Mouse (Mus musculus): ENCODE results near the gene Tm4sf4. TPM values are rescaled to one million over a fixed set of nuclear protein-coding genes. Genes with fewer than 3 reads are reported as not detected.

Gene Tm4sf4
- not detected for polyA plus RNA-seq (2017; shearing (Covaris generic))

DNA sequence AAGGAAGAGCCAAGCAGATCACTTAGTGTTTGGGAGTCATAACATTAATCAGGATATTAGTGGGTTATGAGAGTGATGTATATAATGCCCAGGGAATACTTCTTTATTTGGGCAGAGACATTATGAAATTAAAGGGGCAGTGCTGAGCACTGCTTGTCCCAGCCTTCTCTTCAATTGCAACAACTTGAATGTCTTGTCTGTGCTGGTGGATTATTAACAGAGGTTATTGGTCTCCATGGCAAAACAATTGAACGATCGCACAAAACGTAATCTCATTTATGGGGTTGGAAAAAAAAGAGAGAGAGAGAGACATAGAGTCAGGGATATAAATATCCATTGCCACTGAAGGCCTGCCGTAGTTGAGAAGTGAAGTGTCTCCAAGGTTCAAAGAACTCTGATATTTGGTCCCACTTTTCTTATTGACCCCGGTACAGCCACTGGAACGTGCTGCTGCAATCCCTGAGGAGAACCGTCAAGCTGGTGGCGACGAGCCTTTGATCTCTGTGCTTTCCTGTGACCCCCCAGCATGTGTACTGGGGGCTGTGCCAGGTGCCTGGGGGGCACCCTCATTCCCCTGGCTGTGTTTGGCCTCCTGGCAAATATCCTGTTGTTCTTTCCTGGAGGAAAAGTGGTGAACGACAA is at the start of gene Tm4sf4:
TSS of gene Tm4sf4 (plus strand) at position 226 of the 642 bp plus-strand sequence.
- no peak for ATAC-seq

DNA sequence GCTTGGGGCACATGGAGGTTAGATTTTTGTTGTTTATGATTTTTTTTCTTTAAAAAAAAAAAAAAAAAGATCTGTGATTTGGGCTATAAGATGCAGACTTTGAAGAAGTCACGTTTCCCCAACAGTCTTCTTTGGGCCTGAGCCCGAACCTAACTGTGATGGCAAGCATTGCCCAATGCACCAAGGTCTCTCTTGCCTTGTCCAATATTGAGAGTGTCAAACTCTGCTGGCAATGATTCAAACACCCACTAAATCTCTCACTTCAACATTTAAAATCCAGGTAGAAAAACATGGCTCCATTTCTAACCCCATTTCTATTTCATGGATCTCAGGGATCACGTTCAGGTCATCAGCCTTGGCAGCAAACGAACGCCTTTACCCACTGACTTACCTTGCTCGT is 38.7 kb upstream of the Tm4sf4 start:
- no peak for ATAC-seq

DNA sequence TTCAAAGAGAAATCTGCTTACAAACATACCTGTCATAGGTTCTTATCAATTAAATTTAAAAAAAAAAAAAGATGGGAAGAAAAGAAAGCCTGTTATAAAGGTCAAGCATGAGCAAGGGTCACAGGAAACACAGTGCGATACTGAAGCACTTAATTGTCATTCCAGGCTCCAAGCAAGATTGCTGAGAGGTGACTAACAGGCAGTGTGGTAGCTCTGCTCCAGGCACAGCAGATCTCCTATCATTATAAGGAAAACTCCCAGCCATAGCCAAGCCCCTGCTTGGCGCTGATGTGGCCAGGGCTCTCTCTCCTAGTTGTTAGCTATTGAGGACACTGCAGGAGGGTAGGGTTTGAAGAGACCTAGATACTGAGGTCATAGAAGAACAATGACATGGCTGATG is 38.2 kb upstream of the Tm4sf4 start:
- ATAC-seq: no peak

DNA sequence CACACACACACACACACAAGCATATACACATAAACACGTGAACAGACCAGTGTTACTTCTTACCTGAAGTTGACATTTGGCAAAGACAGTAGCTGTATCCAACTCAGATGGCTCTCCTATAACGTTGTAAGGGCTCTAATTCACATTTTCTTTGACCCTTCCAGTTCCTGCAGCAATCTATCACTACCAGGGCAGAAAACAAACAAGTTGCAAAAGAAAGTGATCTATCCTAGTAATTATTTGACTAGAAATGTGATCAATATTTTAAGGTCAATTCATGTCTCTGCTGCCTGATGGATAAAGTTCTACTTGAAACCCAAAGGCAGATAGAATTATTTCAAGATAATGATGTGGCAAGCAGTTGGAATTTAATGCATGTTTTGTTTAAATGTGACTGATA is 37.5 kb upstream of the Tm4sf4 start:
- ATAC-seq: no peak

DNA sequence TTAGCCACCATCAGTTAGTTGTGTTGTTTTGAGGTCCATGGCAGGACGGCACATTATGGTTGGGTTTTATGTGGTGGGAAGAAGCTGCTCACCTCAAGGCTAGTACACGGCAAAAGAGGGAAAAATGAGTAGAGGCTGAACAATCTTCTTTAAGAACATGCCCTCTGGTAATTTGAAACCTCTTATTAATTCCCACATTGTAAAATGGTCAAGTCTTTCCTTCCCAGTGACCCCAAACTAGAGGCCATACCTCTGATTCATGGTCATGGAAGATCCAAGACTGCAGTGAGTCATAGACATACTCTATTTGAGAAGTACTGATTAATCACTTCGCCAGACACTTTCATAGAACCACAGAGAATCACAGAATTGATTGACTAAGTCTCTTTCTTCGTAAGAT is 13.6 kb upstream of the Tm4sf4 start:
- ATAC-seq: no peak

DNA sequence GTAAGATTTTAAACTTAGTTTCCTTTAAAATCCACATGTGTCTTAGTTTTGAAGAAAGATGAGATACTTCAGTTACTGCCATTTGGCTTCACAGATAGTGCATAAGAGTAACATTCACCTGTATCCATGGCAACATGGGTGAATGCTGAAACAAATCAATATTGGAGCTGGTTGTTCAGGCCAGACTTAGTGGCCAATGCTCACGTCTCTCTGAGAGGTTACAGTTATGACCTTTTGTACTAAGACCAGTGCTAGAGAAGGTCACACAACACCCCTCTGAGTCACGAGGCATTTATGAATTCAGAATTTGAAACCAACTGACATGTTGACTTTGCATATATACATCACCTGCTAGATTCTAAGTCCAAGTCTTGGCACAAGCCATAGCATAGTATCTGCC is 4.9 kb upstream of the Tm4sf4 start:
- no peak for ATAC-seq

DNA sequence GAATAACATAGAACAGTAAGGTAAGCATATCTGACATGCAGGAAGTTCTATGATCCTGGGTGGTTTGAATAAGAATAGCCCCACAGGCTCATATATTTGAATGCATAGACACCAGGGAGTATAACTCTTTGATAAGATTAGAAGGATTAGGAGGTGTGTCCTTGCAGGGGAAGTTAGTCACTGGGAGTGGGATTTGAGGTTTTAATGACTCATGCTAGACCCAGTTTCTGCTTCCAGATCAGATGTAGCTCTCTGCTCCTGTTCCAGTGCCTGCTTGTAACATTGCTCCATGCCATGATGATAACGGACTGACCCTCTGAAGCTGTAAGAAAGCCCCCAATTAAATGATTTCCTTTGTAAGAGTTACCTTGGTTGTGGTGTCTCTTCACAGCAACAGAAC is 4.5 kb upstream of the Tm4sf4 start:
- ATAC-seq: no peak

DNA sequence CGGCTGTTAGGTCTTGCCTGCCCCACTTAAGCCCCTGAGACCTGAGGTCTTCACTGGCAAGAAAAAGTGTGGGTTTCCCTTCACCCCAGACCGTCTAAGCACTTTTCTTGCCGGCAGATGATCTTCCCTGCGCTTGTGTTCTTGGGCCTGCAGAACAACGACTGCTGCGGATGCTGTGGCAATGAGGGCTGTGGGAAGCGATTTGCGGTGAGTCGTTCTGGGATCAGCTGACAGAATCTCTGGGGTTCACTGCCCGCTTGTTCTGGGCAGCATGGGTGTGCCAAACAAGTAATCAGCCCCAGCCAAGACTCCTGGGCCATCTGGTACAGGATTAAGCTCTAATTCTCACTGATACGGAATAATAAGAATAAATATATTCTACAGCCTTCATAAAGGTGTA is 1.2 kb downstream of the Tm4sf4 start:
- no peak for ATAC-seq

DNA sequence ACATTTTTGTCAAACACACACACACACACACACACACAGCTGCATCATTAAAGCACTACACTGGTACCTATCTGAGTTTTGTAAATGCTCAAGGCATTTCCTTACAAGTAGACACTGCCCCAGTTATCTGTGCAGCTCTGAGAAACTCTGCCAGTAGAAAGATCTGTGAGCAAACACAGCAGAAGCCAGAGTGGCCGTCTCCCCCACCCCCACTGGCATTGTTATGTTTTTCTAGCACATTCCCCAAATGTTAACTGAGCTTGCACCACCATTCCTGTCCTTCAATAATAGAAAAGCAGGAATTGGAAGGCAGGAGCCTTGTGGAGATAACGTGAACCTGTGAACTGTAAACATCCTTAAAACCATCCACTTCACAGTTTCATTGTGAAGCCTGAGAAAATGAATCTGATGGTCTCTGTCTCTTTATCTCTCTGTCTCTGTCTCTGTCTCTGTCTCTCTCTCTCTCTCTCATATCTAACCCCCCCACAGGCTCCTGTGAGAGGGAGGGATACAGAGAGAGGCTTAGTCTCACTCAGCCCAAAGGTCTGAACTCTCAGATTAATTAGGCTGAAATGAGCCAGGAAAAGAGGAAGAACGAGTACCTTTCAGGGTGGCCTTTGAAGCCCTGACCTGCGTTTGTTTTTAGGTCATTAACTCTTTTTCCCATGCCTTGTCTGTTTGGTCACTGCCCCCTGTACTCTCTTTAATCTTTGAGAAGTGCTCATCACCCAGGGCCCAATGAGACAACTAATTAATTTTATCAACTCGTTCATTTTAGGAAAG is 3.8 kb downstream of the Tm4sf4 start:
- no peak for ATAC-seq

DNA sequence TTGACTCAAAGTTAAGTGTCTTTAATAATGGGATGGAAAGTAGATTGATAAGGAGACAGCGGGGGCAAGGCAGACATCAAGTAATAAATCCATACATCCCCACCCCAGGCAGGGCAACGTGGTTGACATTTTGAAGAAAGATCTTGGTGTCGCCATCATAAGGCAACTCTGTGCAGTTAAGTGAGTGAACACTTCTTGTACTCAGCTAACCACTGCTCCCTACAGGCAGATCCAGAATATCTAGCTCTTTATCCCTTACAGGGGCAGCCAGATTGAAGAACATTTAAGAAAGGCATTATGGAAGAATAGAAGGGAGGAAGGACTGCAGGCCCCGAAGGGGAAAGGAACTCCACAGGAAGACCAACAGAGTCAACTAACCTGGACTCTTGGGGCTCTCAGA is 4.4 kb downstream of the Tm4sf4 start:
- ATAC-seq: no peak

DNA sequence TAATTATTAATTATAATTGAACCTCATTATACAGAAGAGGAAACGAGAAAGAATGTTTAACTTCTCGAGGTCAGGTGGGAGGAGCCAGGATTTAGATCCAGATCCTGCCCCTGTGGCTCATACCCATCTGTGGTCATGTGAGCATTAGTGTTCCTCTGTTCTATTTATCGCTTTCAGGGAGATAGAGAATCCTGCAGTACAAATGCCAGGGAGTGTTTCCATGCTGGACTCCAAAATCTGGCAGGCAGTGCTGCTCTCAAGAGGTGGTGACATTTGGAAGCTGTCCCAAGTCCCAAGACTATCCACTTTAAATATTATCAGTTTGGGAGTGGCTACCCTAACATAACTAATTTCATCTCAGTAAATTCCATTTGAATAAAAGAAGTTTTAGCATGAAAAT is 6.6 kb downstream of the Tm4sf4 start:
- no peak for ATAC-seq

DNA sequence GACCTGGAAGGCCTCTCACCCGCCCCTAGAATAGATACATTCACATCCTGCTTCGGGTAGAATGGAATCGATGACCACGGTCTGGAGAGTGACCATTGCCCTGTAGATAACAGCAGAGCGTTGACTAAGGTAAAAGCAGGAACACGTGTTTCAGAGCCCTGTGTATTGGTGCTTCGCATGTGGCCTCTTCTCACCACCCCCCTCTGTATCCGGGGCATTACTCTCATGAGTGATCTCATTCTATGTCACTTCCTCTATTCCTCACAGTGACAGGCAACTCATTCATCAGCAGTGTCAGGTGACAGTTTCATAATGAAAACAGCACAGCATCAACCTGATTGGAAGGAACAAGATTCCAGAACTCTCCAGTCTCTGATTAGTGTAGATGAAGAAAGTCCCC is 10.2 kb downstream of the Tm4sf4 start:
- no peak for ATAC-seq

DNA sequence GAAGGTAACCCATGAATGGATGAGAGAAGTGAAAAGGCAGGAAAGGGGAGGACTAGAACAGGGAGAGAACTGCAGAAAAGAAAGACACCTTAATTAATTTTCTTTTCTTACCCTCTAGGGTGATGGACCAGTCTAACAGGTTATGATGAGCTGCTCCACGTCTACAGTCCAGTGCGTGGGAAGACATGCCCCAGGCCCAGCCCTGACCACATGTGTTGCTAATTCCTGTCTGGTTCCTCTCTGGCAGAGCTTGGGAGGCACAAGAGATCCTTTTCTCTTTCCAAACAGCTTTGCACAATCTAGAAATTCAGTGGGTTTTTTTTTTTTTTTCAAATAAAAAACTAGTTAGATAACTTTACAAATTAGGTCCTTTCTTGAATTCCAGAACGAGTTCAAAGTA is 15.8 kb downstream of the Tm4sf4 start:
- no peak for ATAC-seq

DNA sequence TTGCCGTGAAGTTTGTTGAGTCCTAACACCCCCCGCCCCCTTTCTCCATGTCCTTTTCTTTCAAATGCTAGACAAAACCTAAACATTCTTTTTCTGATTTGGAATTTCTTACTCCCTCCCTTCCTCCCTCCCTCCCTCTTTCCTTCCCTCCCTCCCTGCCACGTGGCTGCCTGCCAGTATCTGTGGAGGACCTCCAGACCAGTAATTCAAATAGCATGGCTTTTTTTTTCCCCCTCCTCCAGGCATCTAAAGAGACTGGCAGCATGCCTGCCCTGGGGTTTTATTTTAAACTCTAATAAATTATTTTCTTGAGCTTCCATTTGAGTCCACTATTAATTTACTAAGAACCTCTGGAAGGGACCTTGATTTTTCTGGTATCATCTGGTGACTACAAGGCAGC is 20.6 kb downstream of the Tm4sf4 start:
- ATAC-seq: no peak

DNA sequence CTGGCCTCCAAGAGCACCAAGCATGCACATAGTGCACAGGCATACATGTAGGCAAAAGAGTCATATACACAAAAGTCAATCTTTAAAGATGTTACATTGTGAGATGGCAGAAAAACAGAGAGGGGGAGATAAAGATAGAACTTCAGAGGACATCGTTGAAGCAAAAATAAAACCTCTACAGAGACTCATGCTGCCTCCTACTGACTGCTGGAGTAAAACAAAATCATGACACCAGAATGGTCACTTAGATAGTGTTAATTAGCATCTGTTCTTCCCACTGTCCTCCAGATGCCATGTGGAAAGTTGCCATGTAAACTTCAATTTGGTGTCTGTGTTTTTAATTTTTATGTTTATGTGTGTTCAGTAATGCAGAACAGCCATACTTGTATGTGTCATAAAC is 22.8 kb downstream of the Tm4sf4 start:
- ATAC-seq: no peak

DNA sequence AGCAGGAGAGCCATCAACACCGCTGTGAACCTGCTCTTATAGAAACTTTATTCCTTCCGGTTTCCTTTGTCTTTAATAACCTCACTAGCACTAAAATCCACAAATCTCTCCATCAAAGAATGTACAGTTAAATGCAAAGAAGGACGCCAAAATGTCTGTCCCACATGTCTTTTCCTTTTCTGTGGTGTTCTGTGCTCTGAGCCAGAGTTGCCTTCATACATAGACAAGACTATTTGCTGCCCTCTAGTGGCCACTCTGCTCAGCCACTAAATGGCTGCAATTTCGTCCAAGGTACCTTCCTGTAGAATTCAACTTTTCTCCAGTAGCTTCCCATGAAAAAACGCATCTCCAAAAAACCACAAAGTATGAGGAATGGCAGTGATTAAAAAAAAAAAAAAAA is 23.3 kb downstream of the Tm4sf4 start:
- ATAC-seq: no peak

DNA sequence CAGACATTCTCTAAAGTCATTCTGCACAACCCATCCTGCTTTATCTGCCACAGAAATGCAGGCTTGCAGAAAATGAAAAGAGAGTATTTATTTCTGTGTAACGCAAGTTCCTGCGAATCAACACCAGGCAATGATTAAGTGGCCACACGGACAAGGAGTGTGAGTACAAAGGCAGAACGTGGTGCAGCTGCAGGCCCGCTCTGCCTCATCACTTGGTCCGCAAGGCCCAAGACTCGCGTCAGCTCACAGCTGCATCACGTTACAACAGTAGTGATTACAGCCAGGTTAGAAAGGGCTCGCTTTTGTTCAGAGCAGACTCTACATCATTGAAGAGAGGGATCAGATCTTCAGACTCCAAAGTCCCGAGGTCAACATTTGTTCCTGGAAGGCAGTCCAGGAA is 33.5 kb downstream of the Tm4sf4 start:
- ATAC-seq: no peak

DNA sequence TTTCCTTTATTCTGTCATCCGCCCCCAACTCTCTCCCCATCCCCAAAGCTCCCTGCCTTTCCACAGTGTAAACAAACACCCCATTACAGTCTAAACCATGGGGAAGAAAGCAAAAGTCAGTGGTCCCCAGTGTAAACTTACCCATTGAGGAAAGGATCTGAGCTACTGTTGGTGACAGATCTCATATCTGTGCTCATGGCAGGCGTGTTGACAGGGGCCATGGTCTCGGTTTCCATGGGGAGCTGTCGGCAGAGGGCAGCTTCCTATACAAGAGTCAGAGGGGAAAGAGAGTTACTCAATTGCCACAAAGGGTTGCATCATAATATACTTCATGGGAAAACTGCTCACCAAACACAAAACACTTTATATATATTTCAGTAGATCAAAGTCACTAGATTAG is 38.2 kb downstream of the Tm4sf4 start:
- no peak for ATAC-seq

DNA sequence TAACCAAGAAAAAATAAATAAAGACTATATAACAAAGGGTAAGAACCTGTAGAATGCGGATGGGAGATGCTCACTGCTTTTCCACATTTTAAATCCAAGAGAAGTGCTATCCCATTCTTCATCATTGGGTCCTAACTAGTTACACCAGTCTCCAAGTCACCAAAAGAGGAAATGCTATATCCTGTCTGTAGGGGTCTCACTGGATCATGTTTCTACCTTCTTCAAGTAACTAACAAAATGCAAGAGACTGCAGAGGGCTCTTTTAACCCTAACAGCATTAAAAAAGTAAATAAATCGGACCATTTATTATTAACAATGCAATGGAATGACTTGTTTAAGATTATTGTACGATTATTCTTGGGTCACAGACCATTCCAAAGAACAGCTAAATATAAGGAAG is 41.2 kb downstream of the Tm4sf4 start:
- ATAC-seq: no peak

DNA sequence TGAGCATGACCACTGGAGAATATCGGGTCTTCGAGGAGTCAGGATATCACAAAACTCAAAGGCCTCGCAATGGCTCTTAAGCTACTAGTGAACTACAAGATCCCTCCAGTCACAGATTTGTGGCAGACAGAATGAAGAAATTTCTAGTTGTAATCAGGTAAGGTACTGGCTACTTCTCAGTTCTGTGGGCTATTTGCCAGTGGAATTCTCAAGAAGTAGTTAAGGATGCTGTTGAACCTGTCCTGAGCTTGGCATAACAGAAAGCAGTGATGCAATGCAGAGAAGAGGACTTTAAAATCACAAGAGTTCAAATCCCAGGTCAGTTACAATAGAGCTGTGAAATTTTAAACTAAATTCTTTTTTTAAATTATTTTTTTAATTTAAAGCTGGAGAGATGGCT is 44.2 kb downstream of the Tm4sf4 start:
- ATAC-seq: no peak

DNA sequence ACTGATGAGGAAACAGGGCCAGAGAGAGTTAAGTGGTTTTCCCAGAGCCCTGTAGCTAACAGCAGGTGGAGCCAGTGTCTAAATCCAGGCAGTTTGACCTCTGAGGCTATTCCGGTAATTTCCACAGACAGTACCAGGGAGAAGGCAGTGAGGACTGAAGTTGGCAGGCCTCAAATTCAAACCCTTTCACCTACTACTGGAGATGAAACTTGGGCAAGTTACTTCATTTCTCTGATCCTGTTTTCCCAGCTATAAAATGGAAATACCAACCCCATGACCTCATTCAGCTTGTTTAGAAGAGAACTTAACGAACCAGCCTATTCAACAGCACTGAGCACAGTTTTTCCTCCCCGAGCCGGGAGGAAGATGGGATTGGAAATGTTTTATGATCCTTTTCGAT is 45.2 kb downstream of the Tm4sf4 start:
- no peak for ATAC-seq

DNA sequence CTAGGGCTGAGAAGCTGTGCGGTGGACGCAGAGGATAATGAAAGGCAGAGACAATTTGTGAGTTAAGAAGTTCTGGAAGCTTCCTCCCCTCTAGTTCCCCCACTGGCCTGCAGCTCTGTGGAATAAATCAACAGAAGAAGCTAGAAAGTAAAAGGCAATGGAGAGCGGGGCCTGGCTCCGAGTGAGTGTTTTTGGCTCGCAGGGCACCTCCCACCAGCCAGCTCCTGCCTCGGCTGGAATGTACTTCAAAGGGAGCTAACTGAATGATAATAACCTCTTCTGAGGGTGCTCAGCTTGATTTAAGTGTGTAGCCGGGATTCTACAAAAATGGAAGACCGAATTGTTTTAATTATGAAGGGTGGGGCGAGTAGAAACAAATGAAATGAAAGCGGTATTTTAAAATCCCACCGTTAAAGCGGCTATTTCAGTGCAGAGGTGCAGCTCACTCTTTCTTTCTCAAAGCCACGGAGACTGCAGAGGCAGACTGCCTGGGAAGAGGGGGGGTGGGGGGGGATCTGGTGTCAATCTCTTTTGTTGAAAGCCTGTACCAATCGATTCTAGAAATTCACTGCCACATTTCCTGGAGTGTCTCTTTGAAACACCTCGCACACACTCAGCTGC is 46.0 kb downstream of the Tm4sf4 start:
- no peak for ATAC-seq

DNA sequence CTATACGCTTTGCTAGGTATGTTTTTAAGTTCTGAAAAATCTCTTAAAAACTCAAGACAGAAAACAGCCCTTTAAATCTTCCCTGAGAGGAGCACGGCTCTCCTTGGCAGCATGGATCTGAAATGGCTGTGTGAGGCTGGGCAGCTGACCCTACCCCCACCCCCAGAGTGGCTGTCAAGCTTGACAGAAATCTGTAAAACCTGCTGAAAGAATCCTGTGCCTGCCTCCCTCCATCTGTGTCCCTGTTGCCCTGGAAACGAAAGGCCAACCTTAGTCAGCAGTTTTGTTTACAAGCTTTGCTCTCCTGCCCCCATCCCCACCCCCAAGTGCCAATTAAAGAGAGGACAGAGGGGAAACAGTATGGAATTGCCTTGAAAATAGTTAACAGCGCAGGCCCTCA is 47.3 kb downstream of the Tm4sf4 start:
- ATAC-seq: no peak

DNA sequence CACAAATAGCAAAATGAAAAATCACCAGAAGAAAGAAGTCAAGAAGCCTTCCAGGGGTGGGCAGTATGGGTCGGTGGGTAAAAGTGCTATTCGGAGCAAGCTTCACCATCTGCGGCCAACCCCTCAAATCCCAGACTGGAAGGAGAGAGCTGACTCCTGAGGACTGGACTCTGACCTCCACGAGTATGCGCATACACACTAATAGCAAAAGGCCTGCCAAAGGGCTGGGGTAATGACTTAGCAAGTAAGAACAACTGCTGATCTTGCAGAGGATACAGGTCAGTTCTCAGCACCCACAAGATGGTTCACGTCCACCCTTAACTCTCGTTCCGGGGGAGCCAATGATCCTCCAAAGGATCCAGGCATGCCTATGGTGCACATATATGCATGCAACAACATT is 49.3 kb downstream of the Tm4sf4 start:
- ATAC-seq: no peak

Data from CD4-positive, CD25-positive, alpha-beta regulatory T cell, adult 4 months (primary cell).